Mouse (Mus musculus) liver, embryonic 14.5 days (tissue): ENCODE results near the gene Gm973. TPM values are rescaled to one million over a fixed set of nuclear protein-coding genes. Genes with fewer than 3 reads are reported as not detected.

Experiments
- ATAC-seq: fragments of 200-750 bp; cut with Nextera tagmentation; 2 replicates; pipeline ENCODE4 v1.8.0; 2017; ENCODE audit warnings: moderate number of reproducible peaks, mild to moderate bottlenecking, moderate library complexity; ENCODE audit not compliant: insufficient read depth
- DNase-seq, 3 experiments: peaks; one replicate each; pipeline ENCODE4 v3.0.0-alpha.2; 2012 to 2013; ENCODE audit warnings: low read depth in 3 of 3, low spot score in 3 of 3
- H3K27ac ChIP-seq: fragments of 300-500 bp; sonication (generic); 2 replicates; pipeline ENCODE4 v1.5.1; 2014; ENCODE audit warnings: moderate library complexity, mild to moderate bottlenecking, control low read depth, inconsistent platforms
- H3K27me3 ChIP-seq: fragments of 300-500 bp; sonication (generic); 2 replicates; pipeline ENCODE4 v1.6.1; 2014; ENCODE audit warnings: mild to moderate bottlenecking, low read length, moderate library complexity; ENCODE audit not compliant: control insufficient read depth, insufficient read depth
- H3K36me3 ChIP-seq: fragments of 300-500 bp; sonication (generic); replicated peaks from 2 replicates; pipeline ENCODE4 v1.6.1; 2014; ENCODE audit warnings: low read depth; ENCODE audit not compliant: control insufficient read depth, insufficient read depth
- H3K4me1 ChIP-seq, 2 experiments: fragments of 200-500 bp in 1 of 2; fragments of 300-500 bp in 1 of 2; sonication (generic) in 1 of 2; replicated peaks; 2 replicates each; pipeline ENCODE4 v1.6.1; 2012 to 2014; ENCODE audit warnings: antibody characterized with exemption in 1 of 2, inconsistent platforms in 1 of 2, low read length in 1 of 2; ENCODE audit not compliant: control insufficient read depth in 2 of 2, insufficient read depth in 2 of 2
- H3K4me2 ChIP-seq: fragments of 300-500 bp; sonication (generic); 2 replicates; pipeline ENCODE4 v1.6.1; 2014; ENCODE audit warnings: low read depth, mild to moderate bottlenecking, control low read depth, moderate library complexity
- H3K4me3 ChIP-seq, 2 experiments: fragments of 200-500 bp in 1 of 2; fragments of 300-500 bp in 1 of 2; sonication (generic) in 1 of 2; 2 replicates each; pipeline ENCODE4 v1.5.1; 2012 to 2014; ENCODE audit warnings: low read depth in 2 of 2, low read length in 2 of 2, mild to moderate bottlenecking in 2 of 2, control low read depth in 1 of 2, inconsistent platforms in 1 of 2, moderate library complexity in 1 of 2; ENCODE audit not compliant: insufficient read depth in 1 of 2
- H3K9ac ChIP-seq: fragments of 300-500 bp; sonication (generic); replicated peaks from 2 replicates; pipeline ENCODE4 v1.6.1; 2014; ENCODE audit warnings: mild to moderate bottlenecking, control low read depth, moderate library complexity
- H3K9me3 ChIP-seq: fragments of 300-500 bp; sonication (generic); 2 replicates; pipeline ENCODE4 v1.6.1; 2016; ENCODE audit warnings: low read length, mixed read lengths; ENCODE audit not compliant: control insufficient read depth
- CTCF ChIP-seq: IDR thresholded peaks from 2 replicates; pipeline ENCODE4 v1.5.1; 2016; ENCODE audit warnings: antibody characterized with exemption, low read depth, control low read depth
- EP300 ChIP-seq: IDR thresholded peaks from 2 replicates; pipeline ENCODE4 v1.6.1; 2016; ENCODE audit warnings: antibody characterized with exemption, low read depth
- WGBS: fragments of 180-500 bp; shearing (Covaris S2); extraction: QIAGEN DNeasy Blood & Tissue Kit; methylation state at CpG from one replicate; pipeline ENCODE4 v1.1.7; 2014; ENCODE audit not compliant: insufficient replicate concordance; 5-methylcytosine and 5-hydroxymethylcytosine counted together
- polyA plus RNA-seq, 2 experiments: library from polyadenylated mRNA; depleted of rRNA in 1 of 2; stranded (reverse) in 1 of 2; unstranded in 1 of 2; fragments of >200 nt; fragmentation: Nextera tagmentation in 1 of 2; extraction: Ambion mirVana in 1 of 2; gene quantifications; 2 replicates each; pipeline versions ENCODE4 v1.2.1 to v1.2.3; 2012 to 2014

Gm973 gene
- polyA plus RNA-seq, 2 experiments: 0.03 TPM; not detected in 1

GRCm38 (mm10) chr1:59475618-59476017, 40.4 kb upstream of the Gm973 start:
- H3K27me3 ChIP-seq: no peaks in the 10 kb centered on the region
- no peak overlapping the region for H3K9ac ChIP-seq
- no peak for DNase-seq
- WGBS: 29% methylated on average over 2 of the region's 2 CpGs
- H3K27ac ChIP-seq: no peak overlapping the region
- H3K9me3 ChIP-seq: no peaks in the 10 kb centered on the region
- no peak overlapping the region for H3K4me3 ChIP-seq
- no peaks in the 10 kb centered on the region for H3K36me3 ChIP-seq
- no peak for TF ChIP-seq EP300
- no peak for TF ChIP-seq CTCF
- ATAC-seq: no peak
- no peak overlapping the region for H3K4me2 ChIP-seq
- H3K4me1 ChIP-seq: peaks cover 0 to 4% of the 10 kb centered on the region in 2 experiments; a peak in 2 of 4 replicates

DNA sequence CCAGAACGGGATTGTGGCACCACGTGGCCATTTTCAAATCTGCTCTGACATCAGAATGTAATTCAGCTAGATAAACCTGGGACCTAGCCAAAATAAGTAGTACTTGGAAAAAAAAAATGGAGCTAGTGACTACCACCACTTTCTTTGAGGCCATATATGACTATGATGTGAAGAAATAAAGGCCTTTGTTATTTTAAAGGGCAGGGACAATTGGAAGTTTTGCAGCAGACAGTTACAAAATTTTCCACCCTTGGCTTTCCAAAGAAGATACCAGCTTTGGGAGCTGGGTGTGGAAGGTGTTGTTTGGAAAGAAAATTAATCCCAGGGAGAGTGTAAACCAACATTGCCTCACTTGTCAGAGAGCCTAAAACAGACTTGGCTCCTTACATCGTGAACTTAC, 37.2 kb upstream of the Gm973 start:
- Histone ChIP-seq H3K9me3 (no peaks in the 10 kb centered on the region), H3K4me3 (no peak overlapping the region), H3K36me3 (no peaks in the 10 kb centered on the region), H3K9ac (no peak overlapping the region), H3K27ac (no peak overlapping the region), H3K4me1 (peaks cover 0 to 5% of the 10 kb centered on the region in 2 experiments; a peak in 2 of 4 replicates), H3K4me2 (no peak overlapping the region), H3K27me3 (peaks cover 6% of the 10 kb centered on the region)
- TF ChIP-seq EP300 (no peak), CTCF (no peak)
- ATAC-seq (no peak), DNase-seq (no peak)
- WGBS: 66% methylated on average over 3 of the region's 3 CpGs

- ATAC-seq (no peak), DNase-seq (no peak)
- peaks cover 0 to 2% of the 10 kb centered on the region in 2 experiments; a peak in 1 of 4 replicates for H3K4me1 ChIP-seq
These were observed 35.1 kb upstream of the Gm973 start for GRCm38 (mm10) chr1:59480821-59481455.

DNA sequence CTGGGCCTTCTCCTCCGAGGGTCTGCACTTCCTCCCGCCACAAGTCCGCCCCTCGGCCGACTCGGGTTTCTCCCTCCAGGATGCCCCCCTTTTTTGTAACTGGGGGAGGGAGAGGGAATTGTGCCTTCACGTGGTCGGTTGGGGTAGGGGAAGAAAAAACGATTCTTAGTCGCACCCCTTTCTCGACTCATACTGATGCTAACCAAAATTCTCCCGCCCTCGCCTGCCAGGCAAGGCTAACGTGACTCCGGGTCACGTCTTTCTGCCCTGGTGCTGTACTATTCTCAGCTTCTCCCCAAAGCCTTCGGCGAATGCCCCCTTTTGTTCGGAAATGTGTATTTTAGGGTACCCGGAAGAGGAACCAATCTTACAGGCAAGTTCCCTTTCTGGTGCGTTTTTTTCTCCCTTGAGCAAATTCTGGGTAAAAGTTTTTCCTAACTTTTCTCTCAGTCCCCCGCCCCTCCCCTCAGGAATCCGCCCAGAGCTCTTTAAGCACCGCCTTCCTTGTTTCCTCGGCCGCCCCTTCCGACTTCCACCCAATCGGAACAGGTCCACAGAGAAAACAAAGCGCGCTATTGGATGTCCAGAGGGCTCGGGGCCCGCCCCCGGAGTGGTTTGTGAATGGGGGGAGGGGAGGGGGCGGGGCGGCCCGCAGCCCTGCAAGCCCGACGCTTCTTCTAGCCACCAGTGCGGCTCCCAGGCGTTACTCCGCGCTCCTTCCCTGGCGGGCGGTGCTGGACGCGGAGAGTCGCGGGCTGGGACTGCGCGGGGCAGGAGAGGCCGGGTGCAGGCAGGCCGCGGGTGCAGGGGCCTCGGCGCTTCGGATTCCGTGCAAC, 34.4 kb upstream of the Gm973 start:
- DNase-seq: peak; percentile 85 to 89 (median 87)
- under 1% methylated on average over 57 of the region's 57 CpGs for WGBS
- peaks cover 0 to 6% of the 10 kb centered on the region in 2 experiments; a peak in 2 of 4 replicates for H3K4me1 ChIP-seq
- no peaks in the 10 kb centered on the region for H3K9me3 ChIP-seq
- H3K4me3 ChIP-seq: peak overlapping the region; percentile 58 to 82
- ATAC-seq: peak; percentile 92
- TF ChIP-seq CTCF (peak; percentile 22; the same call in 1 of the 2 replicates), EP300 (no peak)
- H3K27ac ChIP-seq: no peak overlapping the region; the same call in 1 of the 2 replicates
- H3K27me3 ChIP-seq: peaks cover 6% of the 10 kb centered on the region
- peak overlapping the region; percentile 47 for H3K9ac ChIP-seq
- no peaks in the 10 kb centered on the region for H3K36me3 ChIP-seq
- peak overlapping the region; percentile 63 for H3K4me2 ChIP-seq

More at GRCm38 (mm10) chr1:59480821-59481455, 35.1 kb upstream of the Gm973 start:
- Histone ChIP-seq H3K9ac (peak overlapping the region; percentile 31; the same call in 1 of the 2 replicates), H3K9me3 (no peaks in the 10 kb centered on the region), H3K27ac (no peak overlapping the region), H3K27me3 (peaks cover 6% of the 10 kb centered on the region), H3K4me2 (peak overlapping the region; percentile 63), H3K4me3 (peak overlapping the region; percentile 56 to 58), H3K36me3 (no peaks in the 10 kb centered on the region)
- 7% methylated on average over 23 of the region's 23 CpGs for WGBS
- TF ChIP-seq CTCF (no peak), EP300 (no peak)

- Histone ChIP-seq H3K27ac (peak within 1 kb of the TSS; percentile 20; the same call in 1 of the 2 replicates), H3K9ac (peak within 1 kb of the TSS; percentile 47), H3K9me3 (no peaks in the 10 kb centered on the region), H3K4me3 (peak within 1 kb of the TSS; percentile 58 to 82), H3K36me3 (no peaks in the 10 kb centered on the region), H3K27me3 (peaks cover 6% of the 10 kb centered on the region), H3K4me2 (peak within 1 kb of the TSS; percentile 63), H3K4me1 (peaks cover 0 to 10% of the 10 kb centered on the region in 2 experiments; a peak in 2 of 4 replicates)
- ATAC-seq (peak; percentile 62), DNase-seq (no peak)
- TF ChIP-seq CTCF (no peak), EP300 (no peak)
- WGBS: under 1% methylated on average over 35 of the region's 35 CpGs
These were observed 33.8 kb upstream of the Gm973 start, which contains the start of gene Fzd7 for GRCm38 (mm10) chr1:59482331-59482695. Gene Fzd7, plus strand, starts transcription at chr1:59482424.
